Mouse (Mus musculus) c-Kit-negative CD71-positive TER-119-positive erythroid progenitor cells, embryonic 14.5 days (primary cell): ENCODE data around the gene Atp6v1f.
A peak's percentile ranks its signal among the peaks of the same experiment; 100 is the strongest.

ENCODE experiments used
- DNase-seq: peaks from one replicate; pipeline ENCODE4 v3.0.0-alpha.2; 2013; ENCODE audit warnings: low read depth, low spot score

The Atp6v1f gene

GRCm38 (mm10) chr6:29461502-29461901, 6.0 kb upstream of the Atp6v1f start:
- no peak for DNase-seq

GRCm38 (mm10) chr6:29463388-29463787, 4.1 kb upstream of the Atp6v1f start:
- DNase-seq = no peak

GRCm38 (mm10) chr6:29468851-29469250, 1.3 kb downstream of the Atp6v1f start:
- DNase-seq = no peak

- DNase-seq = no peak
Observed at GRCm38 (mm10) chr6:29471137-29471536, 3.6 kb downstream of the Atp6v1f start, which contains the start of gene Atp6v1fnb. Gene Atp6v1fnb, plus strand, starts transcription at chr6:29471437.

GRCm38 (mm10) chr6:29473941-29474691, 6.6 kb downstream of the Atp6v1f start:
- peak; percentile 66 for DNase-seq

GRCm38 (mm10) chr6:29474736-29475135, 7.2 kb downstream of the Atp6v1f start:
- DNase-seq = no peak

- no peak for DNase-seq
Observed at GRCm38 (mm10) chr6:29482691-29483090, 15.2 kb downstream of the Atp6v1f start.

- peak; percentile 22 for DNase-seq
Observed at GRCm38 (mm10) chr6:29484716-29485559, 17.4 kb downstream of the Atp6v1f start.

- DNase-seq = no peak
Observed at GRCm38 (mm10) chr6:29485951-29486350, 18.4 kb downstream of the Atp6v1f start.

- DNase-seq = no peak
Observed at GRCm38 (mm10) chr6:29494101-29494500, 26.6 kb downstream of the Atp6v1f start.

GRCm38 (mm10) chr6:29496270-29496669, 28.8 kb downstream of the Atp6v1f start:
- no peak for DNase-seq

GRCm38 (mm10) chr6:29497791-29498190, 30.3 kb downstream of the Atp6v1f start:
- DNase-seq = no peak

- DNase-seq = no peak
Observed at GRCm38 (mm10) chr6:29500177-29500576, 32.7 kb downstream of the Atp6v1f start.

GRCm38 (mm10) chr6:29500810-29501209, 33.3 kb downstream of the Atp6v1f start:
- DNase-seq = no peak

- DNase-seq = no peak
Observed at GRCm38 (mm10) chr6:29501599-29501998, 34.1 kb downstream of the Atp6v1f start.

- DNase-seq = no peak
Observed at GRCm38 (mm10) chr6:29505493-29505892, 38.0 kb downstream of the Atp6v1f start.

GRCm38 (mm10) chr6:29506834-29507233, 39.3 kb downstream of the Atp6v1f start:
- DNase-seq = no peak

- DNase-seq = no peak
Observed at GRCm38 (mm10) chr6:29507447-29508309, 40.2 kb downstream of the Atp6v1f start, which contains the start of gene Kcp. Gene Kcp, minus strand, starts transcription at chr6:29507952.

- no peak for DNase-seq
Observed at GRCm38 (mm10) chr6:29509086-29509485, 41.6 kb downstream of the Atp6v1f start.

GRCm38 (mm10) chr6:29513284-29513683, 45.8 kb downstream of the Atp6v1f start:
- DNase-seq = no peak

GRCm38 (mm10) chr6:29517139-29517538, 49.6 kb downstream of the Atp6v1f start:
- DNase-seq = peak; percentile 4
